Mouse (Mus musculus): ENCODE measurements around the gene Spem2. TPM values are rescaled to one million over a fixed set of nuclear protein-coding genes. Genes with fewer than 3 reads are reported as not detected.

The Spem2 gene
- polyA plus RNA-seq, 1 experiment from 2014 or later: not detected

GRCm38 (mm10) chr11:69837952-69838713, 19.9 kb upstream of the Spem2 start, which contains the start of gene Tmem256:
Gene Tmem256 (plus strand): TSS chr11:69838514.
- H3K36me3 ChIP-seq (ENCODE audit: control insufficient read depth, insufficient read depth, low read length): peaks cover 8% of the 10 kb centered on the region; the same call in 1 of the 2 replicates
- DNase-seq (ENCODE audit: low spot score) (peak; percentile 100), ATAC-seq (replicated peaks; ENCODE audit: low FRiP score, low TSS enrichment, low read depth) (peak; percentile 89)
- H3K27ac ChIP-seq (ENCODE audit: low read depth): peak within 1 kb of the TSS; percentile 83
- H3K4me2 ChIP-seq (ENCODE audit: low read length): peak within 1 kb of the TSS; percentile 77
- under 1% methylated on average over 34 of the region's 34 CpGs for WGBS
- H3K27me3 ChIP-seq (replicated peaks; ENCODE audit: control insufficient read depth, insufficient read depth, low read length): no peaks in the 10 kb centered on the region
- peak within 1 kb of the TSS; percentile 79 for H3K4me3 ChIP-seq (ENCODE audit: low read depth, low read length)
- peak within 1 kb of the TSS; percentile 64 for H3K9ac ChIP-seq (ENCODE audit: low read length)
- no peaks in the 10 kb centered on the region for H3K9me3 ChIP-seq (ENCODE audit: control insufficient read depth, low read length)
- H3K4me1 ChIP-seq (replicated peaks; ENCODE audit: control insufficient read depth, insufficient read depth, low read length): peaks cover 32% of the 10 kb centered on the region

DNA sequence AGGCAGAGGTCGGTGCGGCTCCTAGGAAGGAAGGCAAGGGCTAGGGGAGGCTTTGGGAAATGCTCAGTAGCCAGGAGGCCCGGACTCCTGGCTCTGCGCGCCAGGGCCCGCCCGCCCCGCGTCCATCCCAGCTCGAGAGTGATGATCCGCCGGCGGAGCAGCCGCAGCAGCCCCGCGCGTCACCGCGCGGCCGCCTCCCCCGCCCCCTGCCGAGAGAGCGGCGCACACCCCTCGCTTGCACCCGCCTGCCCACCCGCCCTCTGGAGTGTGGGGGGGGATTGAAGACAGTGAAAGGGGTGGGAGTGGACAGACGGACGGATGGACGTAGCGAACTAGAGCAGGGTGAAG, 19.3 kb upstream of the Spem2 start, which contains the start of gene Nlgn2:
Nlgn2 (minus strand) TSS at position 181 of the 348 bp plus-strand sequence.
- DNase-seq (ENCODE audit: low spot score): no peak
- peak within 1 kb of the TSS; percentile 77 for H3K4me2 ChIP-seq (ENCODE audit: low read length)
- WGBS: 0% methylated on average over 30 of the region's 32 CpGs
- peak within 1 kb of the TSS; percentile 64 for H3K9ac ChIP-seq (ENCODE audit: low read length)
- peak; percentile 74 for ATAC-seq (replicated peaks; ENCODE audit: low FRiP score, low TSS enrichment, low read depth)
- peak within 1 kb of the TSS; percentile 79 for H3K4me3 ChIP-seq (ENCODE audit: low read depth, low read length)
- no peaks in the 10 kb centered on the region for H3K9me3 ChIP-seq (ENCODE audit: control insufficient read depth, low read length)
- H3K4me1 ChIP-seq (replicated peaks; ENCODE audit: control insufficient read depth, insufficient read depth, low read length): peaks cover 32% of the 10 kb centered on the region
- peaks cover 14% of the 10 kb centered on the region for H3K36me3 ChIP-seq (ENCODE audit: control insufficient read depth, insufficient read depth, low read length)
- H3K27me3 ChIP-seq (replicated peaks; ENCODE audit: control insufficient read depth, insufficient read depth, low read length): no peaks in the 10 kb centered on the region
- H3K27ac ChIP-seq (ENCODE audit: low read depth): peak within 1 kb of the TSS; percentile 83

GRCm38 (mm10) chr11:69836703-69837576, 18.7 kb upstream of the Spem2 start:
- Histone ChIP-seq H3K4me3 (ENCODE audit: low read depth, low read length) (peak overlapping the region; percentile 79), H3K27me3 (replicated peaks; ENCODE audit: control insufficient read depth, insufficient read depth, low read length) (no peaks in the 10 kb centered on the region), H3K36me3 (ENCODE audit: control insufficient read depth, insufficient read depth, low read length) (peaks cover 20% of the 10 kb centered on the region), H3K9me3 (ENCODE audit: control insufficient read depth, low read length) (no peaks in the 10 kb centered on the region), H3K4me1 (replicated peaks; ENCODE audit: control insufficient read depth, insufficient read depth, low read length) (peaks cover 32% of the 10 kb centered on the region), H3K4me2 (ENCODE audit: low read length) (peak overlapping the region; percentile 77), H3K9ac (ENCODE audit: low read length) (peak overlapping the region; percentile 62), H3K27ac (ENCODE audit: low read depth) (peak overlapping the region; percentile 78)
- ATAC-seq (replicated peaks; ENCODE audit: low FRiP score, low TSS enrichment, low read depth) (peak; percentile 0; the same call in 1 of the 2 replicates), DNase-seq (ENCODE audit: low spot score) (peak; percentile 83)
- whole genome bisulfite sequencing: 2% methylated on average over 51 of the region's 52 CpGs

- Histone ChIP-seq H3K9ac (ENCODE audit: low read length) (no peak overlapping the region), H3K36me3 (ENCODE audit: control insufficient read depth, insufficient read depth, low read length) (peaks cover 20% of the 10 kb centered on the region), H3K4me1 (replicated peaks; ENCODE audit: control insufficient read depth, insufficient read depth, low read length) (peaks cover 32% of the 10 kb centered on the region), H3K27me3 (replicated peaks; ENCODE audit: control insufficient read depth, insufficient read depth, low read length) (no peaks in the 10 kb centered on the region), H3K4me2 (ENCODE audit: low read length) (peak overlapping the region; percentile 77), H3K27ac (ENCODE audit: low read depth) (no peak overlapping the region), H3K9me3 (ENCODE audit: control insufficient read depth, low read length) (no peaks in the 10 kb centered on the region), H3K4me3 (ENCODE audit: low read depth, low read length) (peak overlapping the region; percentile 79)
- WGBS: 19% methylated on average over 4 of the region's 4 CpGs
- no peak for ATAC-seq (replicated peaks; ENCODE audit: low FRiP score, low TSS enrichment, low read depth)
- DNase-seq (ENCODE audit: low spot score): no peak
These were observed 17.7 kb upstream of the Spem2 start for GRCm38 (mm10) chr11:69835966-69836335.

DNA sequence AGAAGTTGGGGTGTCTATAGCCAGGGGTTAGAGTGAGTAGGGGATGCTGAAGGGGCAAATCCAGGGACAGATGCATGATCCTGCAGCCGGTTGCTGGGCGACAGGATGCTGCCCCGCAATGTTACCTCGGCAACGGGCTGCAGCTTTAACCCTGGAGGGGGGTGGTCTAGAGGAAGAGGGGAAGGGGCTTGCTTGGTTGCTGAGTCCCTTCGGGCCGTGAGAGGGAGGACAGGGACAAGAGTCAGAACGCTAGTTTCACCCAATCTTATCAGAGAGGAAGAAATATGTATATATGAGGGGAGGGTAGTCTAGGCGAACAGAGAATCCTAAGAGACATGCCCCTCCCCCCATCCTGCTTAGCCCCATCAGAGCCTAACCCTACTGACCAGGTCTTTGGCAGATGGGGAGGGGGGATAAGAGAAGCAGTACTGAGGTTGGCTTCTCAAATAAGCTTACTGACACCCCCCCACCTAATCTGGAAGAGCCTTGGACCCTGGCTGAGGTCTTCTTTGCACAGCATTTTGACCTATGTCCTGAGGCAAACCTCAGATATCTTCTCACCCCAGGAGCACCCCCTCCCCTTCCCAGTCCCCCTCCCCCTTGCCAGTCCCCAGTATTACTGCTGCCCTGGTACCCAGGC, 17.2 kb upstream of the Spem2 start:
- Histone ChIP-seq H3K4me3 (ENCODE audit: low read depth, low read length) (peak overlapping the region; percentile 79), H3K4me1 (replicated peaks; ENCODE audit: control insufficient read depth, insufficient read depth, low read length) (peaks cover 32% of the 10 kb centered on the region), H3K4me2 (ENCODE audit: low read length) (peak overlapping the region; percentile 77), H3K36me3 (ENCODE audit: control insufficient read depth, insufficient read depth, low read length) (peaks cover 20% of the 10 kb centered on the region), H3K9ac (ENCODE audit: low read length) (no peak overlapping the region), H3K27me3 (replicated peaks; ENCODE audit: control insufficient read depth, insufficient read depth, low read length) (no peaks in the 10 kb centered on the region), H3K9me3 (ENCODE audit: control insufficient read depth, low read length) (no peaks in the 10 kb centered on the region), H3K27ac (ENCODE audit: low read depth) (no peak overlapping the region)
- no peak for DNase-seq (ENCODE audit: low spot score)
- ATAC-seq (replicated peaks; ENCODE audit: low FRiP score, low TSS enrichment, low read depth): no peak
- WGBS: 19% methylated on average over 9 of the region's 9 CpGs

- Histone ChIP-seq H3K9ac (ENCODE audit: low read length) (peak overlapping the region; percentile 60), H3K4me2 (ENCODE audit: low read length) (peak overlapping the region; percentile 77), H3K9me3 (ENCODE audit: control insufficient read depth, low read length) (no peaks in the 10 kb centered on the region), H3K4me1 (replicated peaks; ENCODE audit: control insufficient read depth, insufficient read depth, low read length) (peaks cover 28% of the 10 kb centered on the region), H3K27me3 (replicated peaks; ENCODE audit: control insufficient read depth, insufficient read depth, low read length) (no peaks in the 10 kb centered on the region), H3K36me3 (ENCODE audit: control insufficient read depth, insufficient read depth, low read length) (peaks cover 20% of the 10 kb centered on the region), H3K27ac (ENCODE audit: low read depth) (peak overlapping the region; percentile 11; the same call in 1 of the 2 replicates), H3K4me3 (ENCODE audit: low read depth, low read length) (peak overlapping the region; percentile 79)
- DNase-seq (ENCODE audit: low spot score): peak; percentile 70
- WGBS: 16% methylated on average over 31 of the region's 48 CpGs
- no peak for ATAC-seq (replicated peaks; ENCODE audit: low FRiP score, low TSS enrichment, low read depth)
These were observed 15.8 kb upstream of the Spem2 start for GRCm38 (mm10) chr11:69834001-69834549.

DNA sequence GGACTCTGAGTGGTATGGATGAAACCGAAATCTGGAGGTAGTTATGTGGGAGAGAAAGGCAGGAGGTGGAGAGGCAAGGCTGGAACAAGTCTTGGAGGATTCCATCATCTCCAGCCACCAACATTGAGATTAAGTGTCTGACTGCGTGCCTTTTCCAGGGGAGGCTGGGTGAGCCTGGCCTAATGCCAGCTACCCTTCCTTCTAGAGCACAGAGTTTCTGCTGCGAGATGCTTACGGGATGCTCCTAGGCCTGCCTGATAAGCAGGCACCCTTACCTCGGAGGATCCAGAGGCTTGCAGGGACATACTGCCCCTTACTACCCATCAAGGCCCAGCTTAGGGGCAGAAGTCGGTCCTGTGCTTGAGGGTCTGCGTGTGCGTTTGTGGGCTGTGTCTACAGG, 15.3 kb upstream of the Spem2 start:
- Histone ChIP-seq H3K4me3 (ENCODE audit: low read depth, low read length) (peak overlapping the region; percentile 79), H3K9me3 (ENCODE audit: control insufficient read depth, low read length) (no peaks in the 10 kb centered on the region), H3K4me2 (ENCODE audit: low read length) (peak overlapping the region; percentile 77), H3K27me3 (replicated peaks; ENCODE audit: control insufficient read depth, insufficient read depth, low read length) (no peaks in the 10 kb centered on the region), H3K9ac (ENCODE audit: low read length) (peak overlapping the region; percentile 60; the same call in 1 of the 2 replicates), H3K27ac (ENCODE audit: low read depth) (0 out of 2 replicates have a peak overlapping the region, but pooled peaks have one; percentile 11), H3K36me3 (ENCODE audit: control insufficient read depth, insufficient read depth, low read length) (peaks cover 22% of the 10 kb centered on the region), H3K4me1 (replicated peaks; ENCODE audit: control insufficient read depth, insufficient read depth, low read length) (peaks cover 25% of the 10 kb centered on the region)
- ATAC-seq (replicated peaks; ENCODE audit: low FRiP score, low TSS enrichment, low read depth) (no peak), DNase-seq (ENCODE audit: low spot score) (no peak)
- WGBS: 55% methylated on average over 8 of the region's 8 CpGs

GRCm38 (mm10) chr11:69828832-69829231, 10.6 kb upstream of the Spem2 start:
- ATAC-seq (replicated peaks; ENCODE audit: low FRiP score, low TSS enrichment, low read depth): no peak; the same call in 1 of the 2 replicates
- no peaks in the 10 kb centered on the region for H3K27me3 ChIP-seq (replicated peaks; ENCODE audit: control insufficient read depth, insufficient read depth, low read length)
- H3K36me3 ChIP-seq (ENCODE audit: control insufficient read depth, insufficient read depth, low read length): peaks cover 67% of the 10 kb centered on the region
- H3K9me3 ChIP-seq (ENCODE audit: control insufficient read depth, low read length): no peaks in the 10 kb centered on the region
- 0 out of 2 replicates have a peak, but pooled peaks cover 4% of the 10 kb centered on the region for H3K4me1 ChIP-seq (replicated peaks; ENCODE audit: control insufficient read depth, insufficient read depth, low read length)
- no peak overlapping the region for H3K27ac ChIP-seq (ENCODE audit: low read depth)
- DNase-seq (ENCODE audit: low spot score): no peak
- H3K4me3 ChIP-seq (ENCODE audit: low read depth, low read length): no peak overlapping the region
- H3K4me2 ChIP-seq (ENCODE audit: low read length): no peak overlapping the region
- 65% methylated on average over 5 of the region's 5 CpGs for WGBS
- no peak overlapping the region for H3K9ac ChIP-seq (ENCODE audit: low read length)

All from intestine, embryonic 14.5 days (tissue).